Mouse (Mus musculus): Measurements from ENCODE around the gene Fam110a.

DNA sequence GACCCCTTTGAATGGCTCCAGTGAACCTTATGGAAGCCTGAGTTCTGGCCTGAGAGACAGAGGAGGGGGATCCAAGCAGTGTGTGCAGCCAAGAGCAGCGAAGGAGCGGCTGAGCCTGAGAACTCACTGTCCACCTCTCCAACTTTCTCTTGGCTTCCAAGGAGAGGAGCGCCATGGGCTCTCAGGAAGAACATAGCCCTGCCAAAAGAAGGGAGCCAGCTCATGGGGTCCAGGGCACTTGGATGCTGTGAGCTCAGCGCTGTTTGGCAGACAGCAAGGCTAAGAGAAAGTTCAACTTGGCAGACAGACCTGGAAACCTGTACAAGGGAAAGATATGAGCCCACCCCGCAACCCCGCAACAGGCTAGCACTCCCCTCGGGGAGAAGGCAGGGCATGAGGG is 55.7 kb downstream of the Fam110a start:
- TF ChIP-seq POLR2A (IDR thresholded peaks at IDR 0.05; ENCODE audit: borderline replicate concordance, low read depth, low read length) (no peak), CTCF (IDR thresholded peaks at IDR 0.05; ENCODE audit: low read depth, low read length) (no peak)
